Mouse (Mus musculus) embryonic facial prominence, embryonic 11.5 days (tissue): ENCODE results near the gene Ankrd22. TPM values are rescaled to one million over a fixed set of nuclear protein-coding genes. Genes with fewer than 3 reads are reported as not detected.

ENCODE experiments used
- ATAC-seq: fragments of 200-750 bp; cut with Nextera tagmentation; replicated peaks from 2 replicates; pipeline ENCODE4 v1.8.0; 2017; ENCODE audit warnings: low read depth; ENCODE audit not compliant: insufficient number of reproducible peaks, low FRiP score, low TSS enrichment
- DNase-seq: peaks from one replicate; pipeline ENCODE4 v3.0.0-alpha.2; 2015; ENCODE audit warnings: low spot score
- H3K27ac ChIP-seq: fragments of 300-500 bp; sonication (generic); replicated peaks from 2 replicates; pipeline ENCODE4 v1.5.1; 2014; ENCODE audit warnings: mild to moderate bottlenecking, low read depth, low read length, control low read depth
- H3K27me3 ChIP-seq: fragments of 300-500 bp; sonication (generic); 2 replicates; pipeline ENCODE4 v1.6.1; 2014; ENCODE audit warnings: mild to moderate bottlenecking, low read length, moderate library complexity, mixed read lengths; ENCODE audit not compliant: control insufficient read depth, insufficient read depth
- H3K36me3 ChIP-seq: fragments of 300-500 bp; sonication (generic); replicated peaks from 2 replicates; pipeline ENCODE4 v1.6.1; 2014; ENCODE audit warnings: low read depth, mild to moderate bottlenecking, low read length, moderate library complexity, mixed read lengths; ENCODE audit not compliant: control insufficient read depth, insufficient read depth
- H3K4me1 ChIP-seq: fragments of 300-500 bp; sonication (generic); 2 replicates; pipeline ENCODE4 v1.6.1; 2014; ENCODE audit warnings: low read length, mixed read lengths; ENCODE audit not compliant: control insufficient read depth, insufficient read depth
- H3K4me2 ChIP-seq: fragments of 300-500 bp; sonication (generic); 2 replicates; pipeline ENCODE4 v1.6.1; 2014; ENCODE audit warnings: low read depth, mild to moderate bottlenecking, control low read depth, low read length, moderate library complexity
- H3K4me3 ChIP-seq: fragments of 300-500 bp; sonication (generic); 2 replicates; pipeline ENCODE4 v1.5.1; 2014; ENCODE audit warnings: low read depth, low read length, control low read depth
- H3K9ac ChIP-seq: fragments of 300-500 bp; sonication (generic); replicated peaks from 2 replicates; pipeline ENCODE4 v1.6.1; 2014; ENCODE audit warnings: mild to moderate bottlenecking, control low read depth, low read length
- H3K9me3 ChIP-seq: fragments of 300-500 bp; sonication (generic); replicated peaks from 2 replicates; pipeline ENCODE4 v1.6.1; 2016; ENCODE audit warnings: mild to moderate bottlenecking, low read length, inconsistent platforms, mixed read lengths; ENCODE audit not compliant: control insufficient read depth
- WGBS: fragments of 180-500 bp; shearing (Covaris S2); extraction: QIAGEN DNeasy Blood & Tissue Kit; methylation state at CpG from one replicate; pipeline ENCODE4 v1.1.7; 2014; 5-methylcytosine and 5-hydroxymethylcytosine counted together
- polyA plus RNA-seq: library from polyadenylated mRNA; unstranded; fragments of >200 nt; fragmentation: Nextera tagmentation; extraction: Ambion mirVana; gene quantifications from 2 replicates; pipeline ENCODE4 v1.2.1, GENCODE M21; 2014

Gene Ankrd22
- polyA plus RNA-seq, 1 experiment from 2014 or later: 0.69 TPM

DNA sequence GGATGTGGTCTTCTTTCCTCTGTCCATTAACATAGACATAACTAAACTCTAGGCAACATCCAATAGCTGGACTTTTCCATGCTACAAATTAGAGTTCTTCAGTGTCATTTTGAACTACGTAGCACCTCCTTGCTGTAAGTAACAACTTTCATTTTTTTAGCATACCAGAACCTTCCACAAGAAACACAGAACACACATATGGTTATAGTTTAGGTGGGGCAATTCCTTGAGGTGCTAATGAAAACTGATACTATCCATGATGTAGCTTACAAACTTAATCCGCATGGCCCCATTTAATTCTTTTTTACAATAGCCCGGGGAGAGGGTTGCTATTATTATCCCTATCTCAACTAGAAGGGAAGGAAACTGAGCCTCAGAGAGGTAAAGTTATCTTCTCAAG, 8.2 kb upstream of the Ankrd22 start:
- WGBS: 53% methylated on average over 3 of the region's 3 CpGs
- no peaks in the 10 kb centered on the region for H3K27me3 ChIP-seq

GRCm38 (mm10) chr19:34171167-34171566, 5.3 kb upstream of the Ankrd22 start:
- H3K27ac ChIP-seq: no peak overlapping the region

More for the DNA sequence above, 8.2 kb upstream of the Ankrd22 start:
- Histone ChIP-seq H3K4me2 (no peak overlapping the region), H3K9ac (no peak overlapping the region), H3K9me3 (no peaks in the 10 kb centered on the region), H3K27ac (no peak overlapping the region), H3K36me3 (no peaks in the 10 kb centered on the region), H3K4me1 (no peaks in the 10 kb centered on the region), H3K4me3 (no peak overlapping the region)
- DNase-seq: no peak
- no peak for ATAC-seq

DNA sequence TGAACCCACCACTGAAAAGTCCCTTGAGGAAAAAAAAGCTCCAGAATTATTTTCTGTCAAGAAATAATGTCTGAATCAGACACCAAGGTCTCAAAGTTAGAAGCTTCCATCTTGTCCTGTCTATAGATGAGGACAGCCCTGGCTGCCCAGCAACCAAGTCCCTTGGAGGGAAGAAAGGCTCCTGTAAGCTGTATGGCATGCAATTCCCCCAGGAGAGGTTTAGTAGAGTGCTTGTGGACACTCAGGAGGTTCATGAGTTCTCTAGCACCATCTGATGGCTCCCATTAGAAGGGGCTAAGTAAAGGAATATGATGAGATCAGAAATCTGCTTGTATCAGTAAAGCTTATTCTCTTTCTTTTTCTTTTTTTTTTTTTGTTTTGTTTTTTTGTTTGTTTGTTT, 3.3 kb upstream of the Ankrd22 start:
- Histone ChIP-seq H3K9me3 (no peaks in the 10 kb centered on the region), H3K4me1 (no peaks in the 10 kb centered on the region), H3K27ac (no peak overlapping the region), H3K4me2 (no peak overlapping the region), H3K27me3 (no peaks in the 10 kb centered on the region), H3K4me3 (no peak overlapping the region), H3K9ac (no peak overlapping the region), H3K36me3 (no peaks in the 10 kb centered on the region)
- ATAC-seq (no peak), DNase-seq (no peak)

More at GRCm38 (mm10) chr19:34171167-34171566, 5.3 kb upstream of the Ankrd22 start:
- Histone ChIP-seq H3K4me1 (no peaks in the 10 kb centered on the region), H3K9ac (no peak overlapping the region), H3K4me2 (no peak overlapping the region), H3K36me3 (no peaks in the 10 kb centered on the region), H3K9me3 (no peaks in the 10 kb centered on the region), H3K4me3 (no peak overlapping the region), H3K27me3 (no peaks in the 10 kb centered on the region)
- no peak for DNase-seq
- ATAC-seq: no peak
- WGBS: 64% methylated on average over 3 of the region's 3 CpGs

DNA sequence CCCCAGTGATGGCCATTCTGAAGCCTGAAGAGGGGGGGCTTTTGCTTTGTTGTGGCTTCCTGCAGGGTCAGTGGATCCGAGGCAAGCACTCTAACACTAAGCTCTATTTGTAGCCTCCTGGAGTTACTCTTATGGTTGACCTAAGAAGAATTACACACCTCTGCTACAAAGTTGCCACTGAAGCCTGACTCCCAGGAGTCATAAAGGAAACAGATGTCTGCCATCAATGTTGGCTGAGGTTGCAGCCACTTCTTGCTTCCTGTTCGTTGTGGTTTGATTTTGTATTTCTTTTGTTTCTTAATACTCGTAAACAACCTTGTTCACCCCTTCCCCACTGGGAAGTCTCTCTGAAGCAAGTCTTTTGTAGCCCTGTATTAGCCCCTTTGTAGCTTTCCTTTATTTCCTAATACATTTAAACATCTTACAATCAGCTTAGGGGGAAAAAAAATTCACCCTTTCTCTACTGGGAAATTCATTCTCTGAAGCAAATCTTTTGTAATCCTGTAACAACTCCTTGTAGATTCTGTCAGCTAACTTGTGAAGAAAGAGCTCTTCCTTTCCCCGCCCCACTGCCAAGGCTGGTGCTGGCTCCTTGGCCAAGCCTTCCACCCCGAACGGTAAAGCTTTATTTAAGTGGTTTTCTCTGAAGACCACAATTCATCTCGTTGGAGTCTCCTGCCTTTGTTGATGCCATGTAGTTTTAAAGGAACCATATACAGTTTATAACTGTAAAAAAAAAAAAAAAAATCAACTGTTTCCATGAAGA, 2.2 kb upstream of the Ankrd22 start:
- Histone ChIP-seq H3K4me1 (no peaks in the 10 kb centered on the region), H3K4me3 (no peak overlapping the region), H3K27me3 (no peaks in the 10 kb centered on the region), H3K9me3 (no peaks in the 10 kb centered on the region), H3K9ac (no peak overlapping the region), H3K36me3 (no peaks in the 10 kb centered on the region), H3K4me2 (no peak overlapping the region), H3K27ac (no peak overlapping the region)
- WGBS: 55% methylated on average over 7 of the region's 7 CpGs
- ATAC-seq (no peak), DNase-seq (no peak)

- no peak overlapping the region for H3K9ac ChIP-seq
- H3K4me3 ChIP-seq: no peak overlapping the region
- H3K4me2 ChIP-seq: no peak overlapping the region
- H3K9me3 ChIP-seq: no peaks in the 10 kb centered on the region
- no peak for ATAC-seq
- no peak overlapping the region for H3K27ac ChIP-seq
- H3K4me1 ChIP-seq: no peaks in the 10 kb centered on the region
- 86% methylated on average over 4 of the region's 4 CpGs for WGBS
- DNase-seq: no peak
- no peaks in the 10 kb centered on the region for H3K27me3 ChIP-seq
- H3K36me3 ChIP-seq: no peaks in the 10 kb centered on the region
Measured at GRCm38 (mm10) chr19:34166386-34166785, 533 bp upstream of the Ankrd22 start.

GRCm38 (mm10) chr19:34162693-34163092, 3.2 kb downstream of the Ankrd22 start:
- Histone ChIP-seq H3K9me3 (no peaks in the 10 kb centered on the region), H3K27me3 (no peaks in the 10 kb centered on the region), H3K4me2 (no peak overlapping the region), H3K9ac (no peak overlapping the region), H3K4me3 (no peak overlapping the region), H3K4me1 (no peaks in the 10 kb centered on the region), H3K27ac (no peak overlapping the region), H3K36me3 (no peaks in the 10 kb centered on the region)
- 81% methylated on average over 5 of the region's 5 CpGs for WGBS
- ATAC-seq: no peak
- DNase-seq: no peak

GRCm38 (mm10) chr19:34153263-34154144, 12.3 kb downstream of the Ankrd22 start:
- Histone ChIP-seq H3K27me3 (no peaks in the 10 kb centered on the region), H3K4me1 (no peaks in the 10 kb centered on the region; the same call in 1 of the 2 replicates), H3K9me3 (no peaks in the 10 kb centered on the region), H3K4me2 (no peak overlapping the region), H3K9ac (no peak overlapping the region), H3K4me3 (no peak overlapping the region), H3K27ac (no peak overlapping the region), H3K36me3 (no peaks in the 10 kb centered on the region)
- WGBS: 58% methylated on average over 6 of the region's 6 CpGs
- ATAC-seq (no peak), DNase-seq (peak; percentile 33)

DNA sequence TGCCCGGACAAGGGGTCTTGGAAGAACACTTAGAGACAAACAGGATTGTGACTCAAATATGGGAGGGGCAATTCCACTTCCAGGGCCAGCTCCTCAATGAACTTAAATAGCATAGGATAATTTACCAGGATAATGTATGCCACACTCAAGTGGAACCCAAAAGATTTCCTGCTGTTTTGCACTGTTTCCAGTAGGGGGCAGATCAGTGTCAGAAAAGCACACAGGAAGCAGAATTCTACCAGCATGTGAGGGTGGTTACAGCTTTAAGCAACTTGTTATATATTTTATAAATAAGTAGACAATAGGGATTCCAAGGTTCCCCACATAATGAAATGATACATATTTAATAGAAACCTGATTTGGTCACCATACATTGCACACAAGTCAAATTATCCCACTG, 13.9 kb downstream of the Ankrd22 start:
- Histone ChIP-seq H3K4me3 (no peak overlapping the region), H3K9me3 (no peaks in the 10 kb centered on the region), H3K27me3 (no peaks in the 10 kb centered on the region), H3K36me3 (no peaks in the 10 kb centered on the region), H3K4me1 (no peaks in the 10 kb centered on the region; the same call in 1 of the 2 replicates), H3K4me2 (no peak overlapping the region), H3K9ac (no peak overlapping the region), H3K27ac (no peak overlapping the region)
- WGBS: 68% methylated on average over 1 of the region's 1 CpGs
- peak; percentile 45 for DNase-seq
- ATAC-seq: no peak
